Mouse (Mus musculus): ENCODE results near the gene Galnt10. TPM values are rescaled to one million over a fixed set of nuclear protein-coding genes. Genes with fewer than 3 reads are reported as not detected.

Gene Galnt10
- polyA plus RNA-seq, 1 experiment = 19.4 TPM

- no peaks in the 10 kb centered on the region for H3K4me1 ChIP-seq (ENCODE audit: control insufficient read depth, insufficient read depth, insufficient read length)
- no peak for DNase-seq (ENCODE audit: low read depth in 1 of 2, low spot score in 2 of 2)
- H3K27me3 ChIP-seq (ENCODE audit: control insufficient read depth, insufficient read depth, low read length) = no peaks in the 10 kb centered on the region
- H3K27ac ChIP-seq (ENCODE audit: insufficient read depth, low read length) = no peak overlapping the region
- no peak overlapping the region for H3K4me3 ChIP-seq (ENCODE audit: extremely low read depth, insufficient read depth, insufficient read length)
- H3K36me3 ChIP-seq (ENCODE audit: control insufficient read depth, insufficient read depth, low read length) = peaks cover 5% of the 10 kb centered on the region
- TF ChIP-seq POLR2A (IDR thresholded peaks at IDR 0.05; ENCODE audit: low read depth, low read length) (no peak), CTCF (IDR thresholded peaks at IDR 0.05; ENCODE audit: extremely low read depth, insufficient read depth, insufficient read length, insufficient replicate concordance) (no peak)
- WGBS = 97% methylated on average over 4 of the region's 4 CpGs
Measured at GRCm38 (mm10) chr11:57761347-57761746, 116.1 kb downstream of the Galnt10 start.

GRCm38 (mm10) chr11:57764124-57764523 lies 118.9 kb downstream of the Galnt10 start:
- TF ChIP-seq POLR2A (IDR thresholded peaks at IDR 0.05; ENCODE audit: low read depth, low read length) = no peak
- no peak overlapping the region for H3K4me3 ChIP-seq (ENCODE audit: extremely low read depth, insufficient read depth, insufficient read length)
- no peaks in the 10 kb centered on the region for H3K27me3 ChIP-seq (ENCODE audit: control insufficient read depth, insufficient read depth, low read length)
- no peaks in the 10 kb centered on the region for H3K4me1 ChIP-seq (ENCODE audit: control insufficient read depth, insufficient read depth, insufficient read length)
- 94% methylated on average over 3 of the region's 3 CpGs for WGBS
- no peak overlapping the region for H3K27ac ChIP-seq (ENCODE audit: insufficient read depth, low read length)
- DNase-seq (ENCODE audit: low read depth in 1 of 2, low spot score in 2 of 2) = no peak
- peaks cover 10% of the 10 kb centered on the region for H3K36me3 ChIP-seq (ENCODE audit: control insufficient read depth, insufficient read depth, low read length)

- 90% methylated on average over 12 of the region's 12 CpGs for WGBS
- H3K27ac ChIP-seq (ENCODE audit: insufficient read depth, low read length) = no peak overlapping the region
- peaks cover 25% of the 10 kb centered on the region for H3K36me3 ChIP-seq (ENCODE audit: control insufficient read depth, insufficient read depth, low read length)
Measured at GRCm38 (mm10) chr11:57766617-57767016, 121.4 kb downstream of the Galnt10 start.

GRCm38 (mm10) chr11:57767171-57767570 lies 121.9 kb downstream of the Galnt10 start:
- TF ChIP-seq CTCF (IDR thresholded peaks at IDR 0.05; ENCODE audit: extremely low read depth, insufficient read depth, insufficient read length, insufficient replicate concordance) = no peak
- no peak for TF ChIP-seq POLR2A (IDR thresholded peaks at IDR 0.05; ENCODE audit: low read depth, low read length)
- Histone ChIP-seq H3K4me3 (ENCODE audit: extremely low read depth, insufficient read depth, insufficient read length) (no peak overlapping the region), H3K27me3 (ENCODE audit: control insufficient read depth, insufficient read depth, low read length) (no peaks in the 10 kb centered on the region), H3K4me1 (ENCODE audit: control insufficient read depth, insufficient read depth, insufficient read length) (no peaks in the 10 kb centered on the region), H3K36me3 (ENCODE audit: control insufficient read depth, insufficient read depth, low read length) (peaks cover 29% of the 10 kb centered on the region), H3K27ac (ENCODE audit: insufficient read depth, low read length) (no peak overlapping the region)
- 91% methylated on average over 6 of the region's 6 CpGs for WGBS
- DNase-seq (ENCODE audit: low read depth in 1 of 2, low spot score in 2 of 2) = no peak

More at GRCm38 (mm10) chr11:57766617-57767016, 121.4 kb downstream of the Galnt10 start:
- no peak overlapping the region for H3K4me3 ChIP-seq (ENCODE audit: extremely low read depth, insufficient read depth, insufficient read length)
- no peaks in the 10 kb centered on the region for H3K4me1 ChIP-seq (ENCODE audit: control insufficient read depth, insufficient read depth, insufficient read length)
- no peak for TF ChIP-seq POLR2A (IDR thresholded peaks at IDR 0.05; ENCODE audit: low read depth, low read length)
- H3K27me3 ChIP-seq (ENCODE audit: control insufficient read depth, insufficient read depth, low read length) = no peaks in the 10 kb centered on the region
- no peak for DNase-seq (ENCODE audit: low read depth in 1 of 2, low spot score in 2 of 2)

DNA sequence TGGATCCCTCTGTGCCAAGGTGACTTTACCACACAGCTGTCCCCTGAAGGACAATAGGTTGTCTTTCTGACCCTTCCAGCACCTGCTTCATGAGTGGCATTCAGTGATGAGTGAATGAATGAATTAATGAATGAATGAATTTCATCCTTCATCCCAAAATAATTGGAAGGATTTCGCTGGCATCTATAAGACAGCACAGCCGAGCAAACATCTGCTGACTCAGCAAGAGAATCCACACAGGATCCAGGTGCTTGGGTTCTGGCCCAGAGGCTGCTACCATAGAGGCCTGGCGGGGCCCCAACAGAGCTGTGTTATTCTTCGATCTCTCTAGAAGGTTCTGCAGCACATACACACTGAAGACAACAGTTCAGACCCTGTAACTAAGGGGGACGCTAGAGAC lies 125.5 kb downstream of the Galnt10 start:
- H3K4me1 ChIP-seq (ENCODE audit: control insufficient read depth, insufficient read depth, insufficient read length) = no peaks in the 10 kb centered on the region
- no peak overlapping the region for H3K4me3 ChIP-seq (ENCODE audit: extremely low read depth, insufficient read depth, insufficient read length)
- no peak for DNase-seq (ENCODE audit: low read depth in 1 of 2, low spot score in 2 of 2)
- 92% methylated on average over 5 of the region's 5 CpGs for WGBS
- no peaks in the 10 kb centered on the region for H3K27me3 ChIP-seq (ENCODE audit: control insufficient read depth, insufficient read depth, low read length)
- TF ChIP-seq CTCF (IDR thresholded peaks at IDR 0.05; ENCODE audit: extremely low read depth, insufficient read depth, insufficient read length, insufficient replicate concordance) (no peak), POLR2A (IDR thresholded peaks at IDR 0.05; ENCODE audit: low read depth, low read length) (no peak)
- peaks cover 29% of the 10 kb centered on the region for H3K36me3 ChIP-seq (ENCODE audit: control insufficient read depth, insufficient read depth, low read length)
- no peak overlapping the region for H3K27ac ChIP-seq (ENCODE audit: insufficient read depth, low read length)

GRCm38 (mm10) chr11:57771676-57772075 lies 126.4 kb downstream of the Galnt10 start:
- no peak for TF ChIP-seq POLR2A (IDR thresholded peaks at IDR 0.05; ENCODE audit: low read depth, low read length)
- H3K27me3 ChIP-seq (ENCODE audit: control insufficient read depth, insufficient read depth, low read length) = no peaks in the 10 kb centered on the region
- no peak overlapping the region for H3K27ac ChIP-seq (ENCODE audit: insufficient read depth, low read length)
- H3K4me1 ChIP-seq (ENCODE audit: control insufficient read depth, insufficient read depth, insufficient read length) = no peaks in the 10 kb centered on the region
- no peak for DNase-seq (ENCODE audit: low read depth in 1 of 2, low spot score in 2 of 2)
- 94% methylated on average over 8 of the region's 8 CpGs for WGBS
- no peak overlapping the region for H3K4me3 ChIP-seq (ENCODE audit: extremely low read depth, insufficient read depth, insufficient read length)
- peaks cover 29% of the 10 kb centered on the region for H3K36me3 ChIP-seq (ENCODE audit: control insufficient read depth, insufficient read depth, low read length)

DNA sequence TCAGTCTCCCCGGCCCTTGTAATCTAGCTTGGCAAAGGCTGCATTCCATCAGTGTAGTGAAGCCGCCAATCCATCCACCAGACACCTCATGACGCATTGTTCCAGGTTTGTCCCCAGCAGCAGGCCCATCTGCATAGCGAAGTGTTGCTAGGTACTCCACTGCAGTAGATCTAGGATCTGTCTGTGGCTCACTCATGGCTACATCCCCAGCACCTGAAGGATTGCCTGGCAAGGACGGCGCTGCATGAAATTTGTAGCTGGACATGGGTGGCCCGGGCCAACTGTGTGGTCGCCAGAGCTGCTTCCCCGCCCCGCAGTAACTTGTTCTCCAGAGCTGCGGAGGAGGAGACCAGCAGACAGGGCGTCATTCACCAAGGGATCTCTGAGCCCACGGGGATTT lies 128.2 kb downstream of the Galnt10 start:
- H3K27ac ChIP-seq (ENCODE audit: insufficient read depth, low read length) = no peak overlapping the region
- H3K36me3 ChIP-seq (ENCODE audit: control insufficient read depth, insufficient read depth, low read length) = peaks cover 29% of the 10 kb centered on the region
- H3K4me1 ChIP-seq (ENCODE audit: control insufficient read depth, insufficient read depth, insufficient read length) = no peaks in the 10 kb centered on the region
- no peak overlapping the region for H3K4me3 ChIP-seq (ENCODE audit: extremely low read depth, insufficient read depth, insufficient read length)
- TF ChIP-seq POLR2A (IDR thresholded peaks at IDR 0.05; ENCODE audit: low read depth, low read length) (no peak), CTCF (IDR thresholded peaks at IDR 0.05; ENCODE audit: extremely low read depth, insufficient read depth, insufficient read length, insufficient replicate concordance) (no peak)
- 93% methylated on average over 13 of the region's 13 CpGs for WGBS
- DNase-seq (ENCODE audit: low read depth in 1 of 2, low spot score in 2 of 2) = no peak
- H3K27me3 ChIP-seq (ENCODE audit: control insufficient read depth, insufficient read depth, low read length) = no peaks in the 10 kb centered on the region

Measured in spleen, adult 2 months (tissue).